Mouse (Mus musculus) Patski (cell line): ENCODE measurements around the gene Dglucy. TPM values are rescaled to one million over a fixed set of nuclear protein-coding genes. Genes with fewer than 3 reads are reported as not detected.
A peak's percentile ranks its signal among the peaks of the same experiment; 100 is the strongest.

ENCODE experiments used
- ATAC-seq: fragments of 100-300 bp; one replicate; pipeline ENCODE4 v1.8.0; 2021
- CTCF ChIA-PET: fragments of 350-600 bp; sonication (Branson Sonifier 250); formaldehyde crosslinking; loops from one replicate; lab custom pipeline; 2022; ENCODE audit warnings: inconsistent platforms; lab: Charles Lee
- POLR2A ChIA-PET: fragments of 350-600 bp; sonication (Branson Sonifier 250); formaldehyde crosslinking; loops from one replicate; lab custom pipeline; 2022; ENCODE audit warnings: antibody characterized with exemption, inconsistent platforms; lab: Charles Lee
- DNase-seq: peaks from one replicate; pipeline ENCODE4 v3.0.0-alpha.2; 2011; ENCODE audit warnings: low read depth, low spot score
- H3K27me3 ChIP-seq: fragments of 371-371 bp; one replicate; pipeline ENCODE4 v1.5.1; 2021
- CTCF ChIP-seq: fragments of 100-300 bp; IDR thresholded peaks from one replicate; pipeline ENCODE4 v1.5.1; 2021
- in situ Hi-C: fragments of 300-500 bp; cut with MboI; formaldehyde crosslinking; loops from 3 replicates; pipeline ENCODE4 v1.11.1; 2018; ENCODE audit warnings: low pct_unique_long_range_greater_than_20kb, mixed read lengths
- polyA plus RNA-seq: library from polyadenylated mRNA; unstranded; gene quantifications from one replicate; pipeline ENCODE4 v1.2.3, GENCODE M21; 2021

Gene Dglucy
- polyA plus RNA-seq, 1 experiment from 2014 or later = 17.9 TPM

GRCm38 (mm10) chr12:100762663-100763425 is 16.0 kb upstream of the Dglucy start:
- H3K27me3 ChIP-seq = no peaks in the 10 kb centered on the region
- POLR2A ChIA-PET = no interaction called here
- no peak for DNase-seq
- no peak for ATAC-seq
- CTCF ChIA-PET = no interaction called here
- TF ChIP-seq CTCF = no peak
- in situ Hi-C loops = no loop called here

GRCm38 (mm10) chr12:100764329-100765018 is 14.4 kb upstream of the Dglucy start:
- ChIA-PET CTCF (no interaction called here), POLR2A (no interaction called here)
- H3K27me3 ChIP-seq = no peaks in the 10 kb centered on the region
- ATAC-seq (no peak), DNase-seq (no peak)
- in situ Hi-C loops = no loop called here
- no peak for TF ChIP-seq CTCF

GRCm38 (mm10) chr12:100769871-100770270 is 9.0 kb upstream of the Dglucy start:
- no peaks in the 10 kb centered on the region for H3K27me3 ChIP-seq
- in situ Hi-C loops = no loop called here
- DNase-seq (no peak), ATAC-seq (no peak)
- TF ChIP-seq CTCF = no peak
- ChIA-PET POLR2A (no interaction called here), CTCF (no interaction called here)

- H3K27me3 ChIP-seq = no peaks in the 10 kb centered on the region
- no peak for TF ChIP-seq CTCF
- no peak for ATAC-seq
- DNase-seq = no peak
- ChIA-PET POLR2A (no interaction called here), CTCF (no interaction called here)
- in situ Hi-C loops = no loop called here
Observed at GRCm38 (mm10) chr12:100770765-100771164, 8.1 kb upstream of the Dglucy start.

- no peak for DNase-seq
- in situ Hi-C loops = no loop called here
- ChIA-PET CTCF (interaction anchor here (0.9 kb wide), 1 partner anchor 12 kb away, joined by 3 read pairs; no protein-coding TSS in a partner anchor), POLR2A (no interaction called here)
- ATAC-seq = peak; percentile 28
- TF ChIP-seq CTCF = no peak
- no peaks in the 10 kb centered on the region for H3K27me3 ChIP-seq
Observed at GRCm38 (mm10) chr12:100772230-100772984, 6.5 kb upstream of the Dglucy start.

GRCm38 (mm10) chr12:100774756-100775155 is 4.1 kb upstream of the Dglucy start:
- ATAC-seq (no peak), DNase-seq (no peak)
- in situ Hi-C loops = no loop called here

GRCm38 (mm10) chr12:100775291-100775690 is 3.6 kb upstream of the Dglucy start:
- TF ChIP-seq CTCF = no peak

More at GRCm38 (mm10) chr12:100774756-100775155, 4.1 kb upstream of the Dglucy start:
- ChIA-PET POLR2A (interaction anchor here (0.8 kb wide), 1 partner anchor 62 kb away, joined by 3 read pairs; no protein-coding TSS in a partner anchor), CTCF (no interaction called here)
- no peaks in the 10 kb centered on the region for H3K27me3 ChIP-seq
- no peak for TF ChIP-seq CTCF

GRCm38 (mm10) chr12:100775911-100776581 is 2.8 kb upstream of the Dglucy start:
- ChIA-PET POLR2A (no interaction called here), CTCF (no interaction called here)
- DNase-seq = peak; percentile 19
- H3K27me3 ChIP-seq = no peaks in the 10 kb centered on the region
- ATAC-seq = no peak
- TF ChIP-seq CTCF = no peak
- in situ Hi-C loops = no loop called here

More at GRCm38 (mm10) chr12:100775291-100775690, 3.6 kb upstream of the Dglucy start:
- ATAC-seq (no peak), DNase-seq (no peak)
- in situ Hi-C loops = no loop called here
- CTCF ChIA-PET = no interaction called here
- no peaks in the 10 kb centered on the region for H3K27me3 ChIP-seq
- POLR2A ChIA-PET = no interaction called here

- H3K27me3 ChIP-seq = no peaks in the 10 kb centered on the region
- CTCF ChIA-PET = no interaction called here
- in situ Hi-C loops = no loop called here
- POLR2A ChIA-PET = no interaction called here
- ATAC-seq (peak; percentile 42), DNase-seq (peak; percentile 38)
- no peak for TF ChIP-seq CTCF
Observed at GRCm38 (mm10) chr12:100776991-100777390, 1.9 kb upstream of the Dglucy start.

GRCm38 (mm10) chr12:100778276-100778933 is 452 bp upstream of the Dglucy start:
- ChIA-PET POLR2A (no interaction called here), CTCF (no interaction called here)
- no peak for TF ChIP-seq CTCF
- in situ Hi-C loops = no loop called here
- DNase-seq = no peak
- ATAC-seq = no peak
- H3K27me3 ChIP-seq = no peaks in the 10 kb centered on the region
